Mouse (Mus musculus): ENCODE measurements around the gene Zfp827. TPM values are rescaled to one million over a fixed set of nuclear protein-coding genes. Genes with fewer than 3 reads are reported as not detected.

Gene Zfp827
- polyA plus RNA-seq, 1 experiment from 2014 or later: 5.8 TPM

DNA sequence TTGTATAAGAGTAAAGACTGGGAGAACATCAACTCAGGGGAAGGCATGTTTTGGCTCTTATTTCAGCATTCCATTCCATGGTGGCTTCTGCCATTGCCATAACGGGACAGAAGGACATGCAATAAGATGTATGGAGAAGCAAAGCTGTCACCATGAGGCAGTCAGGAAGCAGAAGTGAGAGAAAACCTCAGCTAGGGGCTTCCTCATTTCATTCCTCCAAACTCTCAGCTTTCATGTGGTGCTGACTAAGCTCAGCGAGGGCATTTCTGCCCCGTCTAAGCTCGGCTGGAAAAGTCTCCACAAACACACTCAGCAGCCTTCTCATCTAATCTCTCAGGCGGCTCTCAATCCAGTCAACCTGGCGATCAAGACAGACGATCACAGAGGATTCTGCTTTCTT, 197.3 kb downstream of the Zfp827 start:
- H3K36me3 ChIP-seq: no peaks in the 10 kb centered on the region
- no peak overlapping the region for H3K4me3 ChIP-seq
- peaks cover 9% of the 10 kb centered on the region; the same call in 1 of the 2 replicates for H3K4me1 ChIP-seq
- no peak overlapping the region for H3K27ac ChIP-seq
- no peaks in the 10 kb centered on the region for H3K9me3 ChIP-seq
- DNase-seq (ENCODE audit: low spot score): no peak
- H3K27me3 ChIP-seq (ENCODE audit: insufficient read depth, poor library complexity, severe bottlenecking): no peaks in the 10 kb centered on the region
- 77% methylated on average over 7 of the region's 7 CpGs for WGBS

GRCm38 (mm10) chr8:79226046-79226445, 197.8 kb downstream of the Zfp827 start:
- H3K4me1 ChIP-seq: peaks cover 9% of the 10 kb centered on the region; the same call in 1 of the 2 replicates
- no peak overlapping the region for H3K4me3 ChIP-seq
- no peaks in the 10 kb centered on the region for H3K9me3 ChIP-seq
- no peaks in the 10 kb centered on the region for H3K27me3 ChIP-seq (ENCODE audit: insufficient read depth, poor library complexity, severe bottlenecking)
- H3K27ac ChIP-seq: no peak overlapping the region
- DNase-seq (ENCODE audit: low spot score): no peak
- H3K36me3 ChIP-seq: no peaks in the 10 kb centered on the region
- 79% methylated on average over 3 of the region's 3 CpGs for WGBS

- Histone ChIP-seq H3K4me3 (no peak overlapping the region), H3K27ac (no peak overlapping the region), H3K36me3 (no peaks in the 10 kb centered on the region), H3K27me3 (ENCODE audit: insufficient read depth, poor library complexity, severe bottlenecking) (no peaks in the 10 kb centered on the region), H3K4me1 (peaks cover 8% of the 10 kb centered on the region; the same call in 1 of the 2 replicates), H3K9me3 (no peaks in the 10 kb centered on the region)
- WGBS: 76% methylated on average over 4 of the region's 4 CpGs
- no peak for DNase-seq (ENCODE audit: low spot score)
Measured at GRCm38 (mm10) chr8:79227194-79227593, 199.0 kb downstream of the Zfp827 start.

GRCm38 (mm10) chr8:79227916-79228315, 199.7 kb downstream of the Zfp827 start:
- no peak for DNase-seq (ENCODE audit: low spot score)
- WGBS: 92% methylated on average over 3 of the region's 3 CpGs
- Histone ChIP-seq H3K27me3 (ENCODE audit: insufficient read depth, poor library complexity, severe bottlenecking) (no peaks in the 10 kb centered on the region), H3K9me3 (no peaks in the 10 kb centered on the region), H3K27ac (no peak overlapping the region), H3K4me1 (peaks cover under 1% of the 10 kb centered on the region; the same call in 1 of the 2 replicates), H3K4me3 (no peak overlapping the region), H3K36me3 (no peaks in the 10 kb centered on the region)

- Histone ChIP-seq H3K4me3 (no peak overlapping the region), H3K4me1 (no peaks in the 10 kb centered on the region), H3K27ac (no peak overlapping the region), H3K36me3 (no peaks in the 10 kb centered on the region), H3K27me3 (ENCODE audit: insufficient read depth, poor library complexity, severe bottlenecking) (no peaks in the 10 kb centered on the region), H3K9me3 (no peaks in the 10 kb centered on the region)
- no peak for DNase-seq (ENCODE audit: low spot score)
- WGBS: 82% methylated on average over 8 of the region's 8 CpGs
Measured at GRCm38 (mm10) chr8:79229266-79229888, 201.1 kb downstream of the Zfp827 start.

DNA sequence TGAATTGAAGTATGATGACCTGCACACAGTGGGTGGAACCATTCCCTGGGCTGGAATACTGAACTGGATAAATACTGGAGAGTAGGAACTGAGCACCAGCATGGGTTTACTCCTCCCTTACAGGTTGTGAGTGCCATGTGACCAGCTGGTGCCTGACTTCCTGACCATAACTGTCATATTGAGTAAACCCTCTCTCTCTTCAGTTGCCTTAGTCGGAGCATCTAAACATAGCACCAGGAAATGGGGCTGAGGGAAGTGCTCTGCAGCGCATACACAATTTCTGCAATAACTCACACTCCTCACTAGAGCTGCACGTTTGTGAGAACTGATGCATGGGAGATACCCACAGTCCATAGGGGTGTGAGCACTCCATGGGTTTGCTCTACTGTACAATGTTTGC, 211.1 kb downstream of the Zfp827 start:
- Histone ChIP-seq H3K9me3 (no peaks in the 10 kb centered on the region), H3K36me3 (no peaks in the 10 kb centered on the region), H3K27ac (no peak overlapping the region), H3K27me3 (ENCODE audit: insufficient read depth, poor library complexity, severe bottlenecking) (no peaks in the 10 kb centered on the region), H3K4me1 (no peaks in the 10 kb centered on the region), H3K4me3 (no peak overlapping the region)
- DNase-seq (ENCODE audit: low spot score): no peak
- 80% methylated on average over 3 of the region's 3 CpGs for WGBS

GRCm38 (mm10) chr8:79239996-79240395, 211.8 kb downstream of the Zfp827 start:
- H3K36me3 ChIP-seq: no peaks in the 10 kb centered on the region
- no peak overlapping the region for H3K4me3 ChIP-seq
- no peaks in the 10 kb centered on the region for H3K4me1 ChIP-seq
- H3K9me3 ChIP-seq: no peaks in the 10 kb centered on the region
- H3K27ac ChIP-seq: no peak overlapping the region
- H3K27me3 ChIP-seq (ENCODE audit: insufficient read depth, poor library complexity, severe bottlenecking): no peaks in the 10 kb centered on the region
- no peak for DNase-seq (ENCODE audit: low spot score)
- WGBS: 85% methylated on average over 7 of the region's 7 CpGs

Other genes starting within 250 kb of the Zfp827 start
- 200 and 218 TPM in 2 replicates for gene Lsm6, start 207.3 kb upstream of the Zfp827 start, polyA plus RNA-seq (2016; fragmentation: Nextera tagmentation; extraction: Ambion mirVana)
- not detected in 2 replicates for gene 1700011L22Rik, start 220.1 kb downstream of the Zfp827 start, polyA plus RNA-seq (2016; fragmentation: Nextera tagmentation; extraction: Ambion mirVana)